Mouse (Mus musculus): Measurements from ENCODE around the gene Mrps17. TPM values are rescaled to one million over a fixed set of nuclear protein-coding genes. Genes with fewer than 3 reads are reported as not detected.
A peak's percentile ranks its signal among the peaks of the same experiment; 100 is the strongest.
"Not testable (repeated sequence)": the region's sequence is repeated elsewhere in the genome, so short reads cannot be mapped to it uniquely, and the experiment has no call there.

Gene Mrps17
- 199 and 219 TPM in 2 replicates for polyA plus RNA-seq (2015; fragmentation: Nextera tagmentation; extraction: Ambion mirVana)

GRCm38 (mm10) chr5:129715326-129715861 lies at the start of gene Mrps17:
Mrps17 (plus strand) TSS chr5:129715497.
- Histone ChIP-seq H3K27ac (0 out of 2 replicates have a peak within 1 kb of the TSS, but pooled peaks have one; percentile 2), H3K9me3 (no peaks in the 10 kb centered on the region), H3K36me3 (peaks cover 39% of the 10 kb centered on the region), H3K27me3 (no peaks in the 10 kb centered on the region; the same call in 1 of the 2 replicates), H3K4me2 (replicated peaks) (peak within 1 kb of the TSS; percentile 82), H3K4me1 (peaks cover 8% of the 10 kb centered on the region), H3K9ac (peak within 1 kb of the TSS; percentile 76), H3K4me3 (peak within 1 kb of the TSS; percentile 72)
- under 1% methylated on average over 33 of the region's 33 CpGs for WGBS
- peak; percentile 96 for ATAC-seq (ENCODE audit: low FRiP score, low read depth)

GRCm38 (mm10) chr5:129666271-129666909 lies 48.9 kb upstream of the Mrps17 start:
- H3K27ac ChIP-seq, result no peak overlapping the region
- 92% methylated on average over 10 of the region's 10 CpGs for WGBS
- no peak overlapping the region for H3K4me2 ChIP-seq (replicated peaks)
- no peaks in the 10 kb centered on the region for H3K9me3 ChIP-seq
- H3K27me3 ChIP-seq, result no peaks in the 10 kb centered on the region
- no peak for ATAC-seq (ENCODE audit: low FRiP score, low read depth)
- no peak overlapping the region for H3K9ac ChIP-seq
- H3K36me3 ChIP-seq, result no peaks in the 10 kb centered on the region; the same call in 1 of the 2 replicates
- peaks cover 12% of the 10 kb centered on the region; the same call in 1 of the 2 replicates for H3K4me1 ChIP-seq
- H3K4me3 ChIP-seq, result no peak overlapping the region

- Histone ChIP-seq H3K27me3 (no peaks in the 10 kb centered on the region), H3K36me3 (no peaks in the 10 kb centered on the region), H3K9me3 (no peaks in the 10 kb centered on the region), H3K4me3 (no peak overlapping the region), H3K27ac (no peak overlapping the region), H3K4me2 (replicated peaks) (no peak overlapping the region), H3K4me1 (peaks cover 12% of the 10 kb centered on the region; the same call in 1 of the 2 replicates), H3K9ac (no peak overlapping the region)
- 93% methylated on average over 4 of the region's 4 CpGs for WGBS
- ATAC-seq (ENCODE audit: low FRiP score, low read depth), result no peak
Measured at GRCm38 (mm10) chr5:129667851-129668250, 47.4 kb upstream of the Mrps17 start.

- H3K36me3 ChIP-seq, result no peaks in the 10 kb centered on the region
- H3K4me1 ChIP-seq, result peaks cover 12% of the 10 kb centered on the region; the same call in 1 of the 2 replicates
- peak overlapping the region; percentile 72 for H3K4me2 ChIP-seq (replicated peaks)
- H3K27me3 ChIP-seq, result no peaks in the 10 kb centered on the region
- no peak for ATAC-seq (ENCODE audit: low FRiP score, low read depth)
- WGBS, result 1% methylated on average over 31 of the region's 31 CpGs
- H3K9me3 ChIP-seq, result peaks cover 7% of the 10 kb centered on the region
- peak overlapping the region; percentile 92 for H3K9ac ChIP-seq
- peak overlapping the region; percentile 70; the same call in 1 of the 2 replicates for H3K27ac ChIP-seq
- peak overlapping the region; percentile 81 for H3K4me3 ChIP-seq
Measured at GRCm38 (mm10) chr5:129669453-129670035, 45.8 kb upstream of the Mrps17 start.

- peak within 1 kb of the TSS; percentile 70; the same call in 1 of the 2 replicates for H3K27ac ChIP-seq
- ATAC-seq (ENCODE audit: low FRiP score, low read depth), result peak; percentile 85
- peak within 1 kb of the TSS; percentile 81 for H3K4me3 ChIP-seq
- peaks cover 12% of the 10 kb centered on the region; the same call in 1 of the 2 replicates for H3K4me1 ChIP-seq
- H3K9ac ChIP-seq, result peak within 1 kb of the TSS; percentile 92
- 1% methylated on average over 23 of the region's 23 CpGs for WGBS
- peaks cover 7% of the 10 kb centered on the region for H3K9me3 ChIP-seq
- H3K36me3 ChIP-seq, result no peaks in the 10 kb centered on the region
- H3K4me2 ChIP-seq (replicated peaks), result peak within 1 kb of the TSS; percentile 72
- no peaks in the 10 kb centered on the region for H3K27me3 ChIP-seq
Measured at GRCm38 (mm10) chr5:129670036-129670458, 45.2 kb upstream of the Mrps17 start, which contains the start of gene Zfp11. Zfp11 (minus strand) TSS chr5:129670099.

- not testable (repeated sequence) for H3K9ac ChIP-seq; H3K4me1 ChIP-seq; H3K4me2 ChIP-seq (replicated peaks); H3K4me3 ChIP-seq; H3K9me3 ChIP-seq; ATAC-seq (ENCODE audit: low FRiP score, low read depth); H3K36me3 ChIP-seq; H3K27ac ChIP-seq; H3K27me3 ChIP-seq
- WGBS, result 86% methylated on average over 5 of the region's 5 CpGs
Measured at GRCm38 (mm10) chr5:129685141-129685540, 30.2 kb upstream of the Mrps17 start.

- Histone ChIP-seq H3K4me1 (no peaks in the 10 kb centered on the region), H3K27ac (no peak overlapping the region), H3K9ac (no peak overlapping the region), H3K9me3 (no peaks in the 10 kb centered on the region), H3K4me3 (no peak overlapping the region), H3K36me3 (no peaks in the 10 kb centered on the region), H3K4me2 (replicated peaks) (no peak overlapping the region), H3K27me3 (no peaks in the 10 kb centered on the region)
- WGBS, result 86% methylated on average over 7 of the region's 7 CpGs
- no peak for ATAC-seq (ENCODE audit: low FRiP score, low read depth)
Measured at GRCm38 (mm10) chr5:129687621-129688020, 27.7 kb upstream of the Mrps17 start.

- no peaks in the 10 kb centered on the region for H3K27me3 ChIP-seq
- H3K4me2 ChIP-seq (replicated peaks), result no peak overlapping the region
- H3K36me3 ChIP-seq, result no peaks in the 10 kb centered on the region
- no peaks in the 10 kb centered on the region for H3K9me3 ChIP-seq
- no peaks in the 10 kb centered on the region for H3K4me1 ChIP-seq
- ATAC-seq (ENCODE audit: low FRiP score, low read depth), result no peak
- H3K27ac ChIP-seq, result no peak overlapping the region
- 80% methylated on average over 3 of the region's 3 CpGs for WGBS
- no peak overlapping the region for H3K9ac ChIP-seq
- H3K4me3 ChIP-seq, result no peak overlapping the region
Measured at GRCm38 (mm10) chr5:129690528-129690927, 24.8 kb upstream of the Mrps17 start.

GRCm38 (mm10) chr5:129700506-129700905 lies 14.8 kb upstream of the Mrps17 start:
- ATAC-seq (ENCODE audit: low FRiP score, low read depth), result no peak
- 29% methylated on average over 2 of the region's 2 CpGs for WGBS
- H3K27ac ChIP-seq, result no peak overlapping the region
- H3K36me3 ChIP-seq, result no peaks in the 10 kb centered on the region
- H3K9me3 ChIP-seq, result no peaks in the 10 kb centered on the region
- peak overlapping the region; percentile 39 for H3K4me2 ChIP-seq (replicated peaks)
- H3K27me3 ChIP-seq, result peaks cover 22% of the 10 kb centered on the region
- no peak overlapping the region for H3K9ac ChIP-seq
- H3K4me3 ChIP-seq, result peak overlapping the region; percentile 23
- H3K4me1 ChIP-seq, result no peaks in the 10 kb centered on the region

GRCm38 (mm10) chr5:129701706-129702105 lies 13.6 kb upstream of the Mrps17 start:
- no peak for ATAC-seq (ENCODE audit: low FRiP score, low read depth)
- Histone ChIP-seq H3K4me1 (no peaks in the 10 kb centered on the region), H3K27ac (no peak overlapping the region), H3K4me3 (no peak overlapping the region), H3K9me3 (no peaks in the 10 kb centered on the region), H3K9ac (no peak overlapping the region), H3K4me2 (replicated peaks) (no peak overlapping the region), H3K36me3 (no peaks in the 10 kb centered on the region), H3K27me3 (peaks cover 22% of the 10 kb centered on the region)
- WGBS, result 67% methylated on average over 1 of the region's 1 CpGs

- peaks cover 24% of the 10 kb centered on the region for H3K27me3 ChIP-seq
- H3K4me1 ChIP-seq, result no peaks in the 10 kb centered on the region
- no peak for ATAC-seq (ENCODE audit: low FRiP score, low read depth)
- no peak overlapping the region for H3K4me2 ChIP-seq (replicated peaks)
- no peaks in the 10 kb centered on the region for H3K9me3 ChIP-seq
- no peak overlapping the region for H3K27ac ChIP-seq
- H3K9ac ChIP-seq, result no peak overlapping the region
- H3K4me3 ChIP-seq, result no peak overlapping the region
- H3K36me3 ChIP-seq, result no peaks in the 10 kb centered on the region
Measured at GRCm38 (mm10) chr5:129703368-129703767, 11.9 kb upstream of the Mrps17 start.

GRCm38 (mm10) chr5:129708412-129708811 lies 6.9 kb upstream of the Mrps17 start, which contains the start of gene Sept14:
Sept14 (minus strand) TSS chr5:129708512.
- no peaks in the 10 kb centered on the region for H3K36me3 ChIP-seq
- H3K27ac ChIP-seq, result no peak within 1 kb of the TSS
- WGBS, result 66% methylated on average over 2 of the region's 2 CpGs
- H3K9me3 ChIP-seq, result no peaks in the 10 kb centered on the region
- H3K4me2 ChIP-seq (replicated peaks), result no peak within 1 kb of the TSS
- ATAC-seq (ENCODE audit: low FRiP score, low read depth), result no peak
- H3K4me1 ChIP-seq, result no peaks in the 10 kb centered on the region
- no peak within 1 kb of the TSS for H3K4me3 ChIP-seq
- peaks cover 12% of the 10 kb centered on the region; the same call in 1 of the 2 replicates for H3K27me3 ChIP-seq
- H3K9ac ChIP-seq, result no peak within 1 kb of the TSS
